Mouse (Mus musculus) limb, embryonic 14.5 days (tissue): ENCODE data around the gene Vps4a. TPM values are rescaled to one million over a fixed set of nuclear protein-coding genes. Genes with fewer than 3 reads are reported as not detected.
A peak's percentile ranks its signal among the peaks of the same experiment; 100 is the strongest.
"Not testable (repeated sequence)": the region's sequence is repeated elsewhere in the genome, so short reads cannot be mapped to it uniquely, and the experiment has no call there.

ENCODE experiments used
- ATAC-seq: fragments of 200-750 bp; cut with Nextera tagmentation; 2 replicates; pipeline ENCODE4 v1.8.0; 2017; ENCODE audit warnings: low read depth, moderate number of reproducible peaks, moderate TSS enrichment; ENCODE audit not compliant: low FRiP score
- DNase-seq: peaks from one replicate; pipeline ENCODE4 v3.0.0-alpha.2; 2015; ENCODE audit warnings: low spot score
- H3K27ac ChIP-seq: fragments of 300-500 bp; sonication (generic); replicated peaks from 2 replicates; pipeline ENCODE4 v1.5.1; 2014; ENCODE audit warnings: low read depth, mild to moderate bottlenecking, low read length, moderate library complexity, mixed read lengths
- H3K27me3 ChIP-seq: fragments of 300-500 bp; sonication (generic); 2 replicates; pipeline ENCODE4 v1.6.1; 2014; ENCODE audit warnings: low read length, mixed read lengths; ENCODE audit not compliant: control insufficient read depth, insufficient read depth
- H3K36me3 ChIP-seq: fragments of 300-500 bp; sonication (generic); 2 replicates; pipeline ENCODE4 v1.6.1; 2014; ENCODE audit warnings: mild to moderate bottlenecking, low read length, moderate library complexity, mixed read lengths; ENCODE audit not compliant: control insufficient read depth, insufficient read depth
- H3K4me1 ChIP-seq: fragments of 300-500 bp; sonication (generic); 2 replicates; pipeline ENCODE4 v1.6.1; 2014; ENCODE audit warnings: antibody characterized with exemption, low read length, mixed read lengths; ENCODE audit not compliant: control insufficient read depth, insufficient read depth
- H3K4me2 ChIP-seq: fragments of 300-500 bp; sonication (generic); replicated peaks from 2 replicates; pipeline ENCODE4 v1.6.1; 2014; ENCODE audit warnings: low read depth, mild to moderate bottlenecking, low read length, moderate library complexity; ENCODE audit not compliant: severe bottlenecking
- H3K4me3 ChIP-seq: fragments of 300-500 bp; sonication (generic); replicated peaks from 2 replicates; pipeline ENCODE4 v1.5.1; 2014; ENCODE audit warnings: low read length
- H3K9ac ChIP-seq: fragments of 300-500 bp; sonication (generic); 2 replicates; pipeline ENCODE4 v1.6.1; 2014; ENCODE audit warnings: mild to moderate bottlenecking, low read depth, low read length, moderate library complexity; ENCODE audit not compliant: severe bottlenecking
- H3K9me3 ChIP-seq: fragments of 300-500 bp; sonication (generic); 2 replicates; pipeline ENCODE4 v1.6.1; 2016; ENCODE audit warnings: low read length; ENCODE audit not compliant: control insufficient read depth
- POLR2A ChIP-seq: fragments of 200-500 bp; IDR thresholded peaks from 2 replicates; pipeline ENCODE4 v1.8.0; 2012; ENCODE audit warnings: inconsistent platforms, mild to moderate bottlenecking, moderate library complexity, borderline replicate concordance; ENCODE audit not compliant: insufficient read depth, insufficient read length; ENCODE audit errors: extremely low read depth
- WGBS: fragments of 180-500 bp; shearing (Covaris S2); extraction: QIAGEN DNeasy Blood & Tissue Kit; methylation state at CpG from one replicate; pipeline ENCODE4 v1.1.7; 2014; 5-methylcytosine and 5-hydroxymethylcytosine counted together
- polyA plus RNA-seq, 2 experiments: library from polyadenylated mRNA; depleted of rRNA in 1 of 2; stranded (reverse) in 1 of 2; unstranded in 1 of 2; fragments of >200 nt; fragmentation: Nextera tagmentation in 1 of 2; extraction: Ambion mirVana in 1 of 2; gene quantifications; 2 replicates each; pipeline versions ENCODE4 v1.2.1 to v1.2.3; 2012 to 2014

Gene Vps4a
- polyA plus RNA-seq, 2 experiments: 50.8 to 75.8 TPM

GRCm38 (mm10) chr8:107023479-107023878 is 7.5 kb upstream of the Vps4a start:
- Histone ChIP-seq H3K4me1 (no peaks in the 10 kb centered on the region), H3K9ac (no peak overlapping the region), H3K4me3 (no peak overlapping the region), H3K27me3 (no peaks in the 10 kb centered on the region), H3K9me3 (no peaks in the 10 kb centered on the region), H3K36me3 (no peaks in the 10 kb centered on the region), H3K27ac (no peak overlapping the region), H3K4me2 (no peak overlapping the region)
- DNase-seq: no peak
- ATAC-seq: no peak
- WGBS: 89% methylated on average over 8 of the region's 8 CpGs
- TF ChIP-seq POLR2A: no peak

GRCm38 (mm10) chr8:107029310-107029709 is 1.7 kb upstream of the Vps4a start:
- Histone ChIP-seq H3K27me3 (no peaks in the 10 kb centered on the region), H3K9me3 (no peaks in the 10 kb centered on the region), H3K9ac (no peak overlapping the region), H3K4me2 (no peak overlapping the region), H3K36me3 (no peaks in the 10 kb centered on the region; the same call in 1 of the 2 replicates), H3K4me3 (no peak overlapping the region), H3K27ac (no peak overlapping the region), H3K4me1 (peaks cover 7% of the 10 kb centered on the region)
- TF ChIP-seq POLR2A: no peak
- WGBS: 81% methylated on average over 3 of the region's 3 CpGs
- ATAC-seq (no peak), DNase-seq (no peak)

GRCm38 (mm10) chr8:107030058-107030457 is 964 bp upstream of the Vps4a start:
- H3K36me3 ChIP-seq: no peaks in the 10 kb centered on the region; the same call in 1 of the 2 replicates
- peaks cover 7% of the 10 kb centered on the region for H3K4me1 ChIP-seq
- H3K27ac ChIP-seq: no peak overlapping the region
- H3K9me3 ChIP-seq: no peaks in the 10 kb centered on the region
- ATAC-seq (no peak), DNase-seq (no peak)
- H3K4me2 ChIP-seq: no peak overlapping the region
- H3K27me3 ChIP-seq: no peaks in the 10 kb centered on the region
- 71% methylated on average over 5 of the region's 5 CpGs for WGBS
- no peak overlapping the region for H3K9ac ChIP-seq
- no peak overlapping the region for H3K4me3 ChIP-seq
- TF ChIP-seq POLR2A: no peak

DNA sequence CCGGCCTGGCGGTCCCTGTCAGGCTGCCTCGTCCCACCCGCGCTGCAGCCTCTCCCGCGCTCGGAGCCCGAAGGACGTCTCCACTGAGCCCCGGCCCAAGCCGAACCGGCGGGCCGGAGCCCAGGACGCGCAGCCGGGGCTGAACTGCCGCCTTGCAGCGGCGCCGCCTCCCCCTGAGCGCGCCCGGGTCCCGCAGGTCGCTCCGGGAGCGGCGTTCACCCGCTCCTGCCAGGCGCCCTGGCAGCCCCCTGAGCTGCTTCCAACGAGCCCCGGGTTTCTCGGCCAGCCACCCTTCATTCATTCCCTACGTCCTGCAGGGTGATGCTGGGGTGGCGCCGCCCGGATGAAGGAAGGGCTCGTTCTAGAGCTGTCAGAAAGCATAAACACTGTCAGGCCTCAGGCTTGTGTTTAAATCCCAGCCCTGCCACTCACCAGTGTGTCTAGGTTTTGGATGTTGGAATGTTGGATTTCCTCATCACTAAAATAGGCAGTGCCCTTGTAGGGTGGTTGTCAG is 612 bp downstream of the Vps4a start:
- no peak for TF ChIP-seq POLR2A
- H3K4me1 ChIP-seq: peaks cover 7% of the 10 kb centered on the region
- DNase-seq (no peak), ATAC-seq (no peak)
- no peaks in the 10 kb centered on the region for H3K27me3 ChIP-seq
- H3K4me3 ChIP-seq: peak overlapping the region; percentile 99
- H3K9me3 ChIP-seq: no peaks in the 10 kb centered on the region
- H3K36me3 ChIP-seq: peaks cover 10% of the 10 kb centered on the region; the same call in 1 of the 2 replicates
- H3K4me2 ChIP-seq: peak overlapping the region; percentile 71
- H3K9ac ChIP-seq: peak overlapping the region; percentile 92
- under 1% methylated on average over 33 of the region's 40 CpGs for WGBS
- H3K27ac ChIP-seq: peak overlapping the region; percentile 61; the same call in 1 of the 2 replicates

DNA sequence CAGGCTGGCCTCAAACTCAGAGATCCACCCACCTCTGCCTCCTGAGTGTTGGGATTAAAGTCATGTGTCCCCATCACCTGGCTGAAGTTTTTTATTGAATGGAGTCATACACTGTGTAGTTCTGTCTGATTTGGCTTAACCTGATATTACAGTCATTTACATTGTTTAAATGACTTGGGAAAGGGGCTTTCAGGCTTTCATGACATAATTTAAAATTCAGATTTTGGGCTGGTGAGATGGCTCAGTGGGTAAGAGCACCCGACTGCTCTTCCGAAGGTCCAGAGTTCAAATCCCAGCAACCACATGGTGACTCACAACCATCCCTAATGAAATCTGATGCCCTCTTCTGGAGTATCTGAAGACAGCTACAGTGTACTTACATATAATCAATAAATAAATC is 2.6 kb downstream of the Vps4a start:
- H3K4me3 ChIP-seq, H3K27ac ChIP-seq, H3K27me3 ChIP-seq, H3K9me3 ChIP-seq, H3K4me2 ChIP-seq, DNase-seq, ATAC-seq, H3K9ac ChIP-seq, H3K4me1 ChIP-seq: not testable (repeated sequence)
- WGBS: 92% methylated on average over 2 of the region's 2 CpGs
- H3K36me3 ChIP-seq: peaks cover 21% of the 10 kb centered on the region

DNA sequence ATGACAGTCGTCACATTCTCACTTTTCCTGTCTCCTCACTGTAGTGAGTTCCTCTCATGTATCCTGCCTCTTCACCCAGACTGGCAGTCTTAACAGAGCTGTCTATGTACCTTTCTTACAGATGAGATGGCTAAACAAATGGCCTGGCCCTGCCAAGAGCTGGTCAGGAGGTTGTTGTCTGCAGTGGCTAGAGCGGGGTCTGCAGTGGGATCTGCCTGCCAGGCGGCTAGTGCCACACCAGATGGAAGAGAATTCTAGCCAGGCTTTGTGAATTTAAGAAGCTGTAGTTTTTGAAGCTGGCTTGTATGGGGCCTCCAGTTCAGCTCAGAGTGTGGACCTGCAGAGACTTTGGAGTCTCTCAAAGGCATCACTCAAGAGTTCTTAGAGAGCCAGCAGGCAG is 4.6 kb downstream of the Vps4a start:
- H3K4me1 ChIP-seq: peaks cover 7% of the 10 kb centered on the region
- no peak overlapping the region for H3K27ac ChIP-seq
- no peak for TF ChIP-seq POLR2A
- no peak overlapping the region for H3K4me2 ChIP-seq
- H3K36me3 ChIP-seq: peaks cover 40% of the 10 kb centered on the region
- no peak for DNase-seq
- H3K27me3 ChIP-seq: no peaks in the 10 kb centered on the region
- H3K9me3 ChIP-seq: no peaks in the 10 kb centered on the region
- no peak overlapping the region for H3K4me3 ChIP-seq
- no peak for ATAC-seq
- WGBS: 85% methylated on average over 3 of the region's 3 CpGs
- no peak overlapping the region for H3K9ac ChIP-seq
